Mouse (Mus musculus): ENCODE results near the gene Apob. TPM values are rescaled to one million over a fixed set of nuclear protein-coding genes. Genes with fewer than 3 reads are reported as not detected.
"Not testable (repeated sequence)": the region's sequence is repeated elsewhere in the genome, so short reads cannot be mapped to it uniquely, and the experiment has no call there.

The Apob gene
- not detected for total RNA-seq (2022)

GRCm38 (mm10) chr12:7977466-7978189 is at the start of gene Apob:
Gene Apob (plus strand): TSS chr12:7977648.
- no peak for DNase-seq (ENCODE audit: low spot score in 2 of 2)

GRCm38 (mm10) chr12:7932405-7932920 is 45.0 kb upstream of the Apob start:
- no peak for DNase-seq (ENCODE audit: low spot score in 2 of 2)

- DNase-seq (ENCODE audit: low spot score in 2 of 2) = no peak
Measured at GRCm38 (mm10) chr12:7950098-7950745, 27.2 kb upstream of the Apob start.

GRCm38 (mm10) chr12:7958851-7959250 is 18.6 kb upstream of the Apob start:
- no peak for DNase-seq (ENCODE audit: low spot score in 2 of 2)

GRCm38 (mm10) chr12:7959310-7959918 is 18.0 kb upstream of the Apob start:
- DNase-seq (ENCODE audit: low spot score in 2 of 2) = no peak

GRCm38 (mm10) chr12:7962314-7962927 is 15.0 kb upstream of the Apob start:
- DNase-seq (ENCODE audit: low spot score in 2 of 2) = no peak

- DNase-seq (ENCODE audit: low spot score in 2 of 2) = no peak
Measured at GRCm38 (mm10) chr12:7967221-7967620, 10.2 kb upstream of the Apob start.

GRCm38 (mm10) chr12:7970301-7970700 is 7.1 kb upstream of the Apob start:
- no peak for DNase-seq (ENCODE audit: low spot score in 2 of 2)

- DNase-seq (ENCODE audit: low spot score in 2 of 2) = no peak
Measured at GRCm38 (mm10) chr12:7970817-7971216, 6.6 kb upstream of the Apob start.

GRCm38 (mm10) chr12:7971736-7972135 is 5.7 kb upstream of the Apob start:
- DNase-seq (ENCODE audit: low spot score in 2 of 2) = no peak

GRCm38 (mm10) chr12:7973773-7974322 is 3.6 kb upstream of the Apob start:
- no peak for DNase-seq (ENCODE audit: low spot score in 2 of 2)

GRCm38 (mm10) chr12:7978190-7978884 is 889 bp downstream of the Apob start:
- DNase-seq (ENCODE audit: low spot score in 2 of 2) = peak; percentile 39 to 74

GRCm38 (mm10) chr12:7984411-7984810 is 7.0 kb downstream of the Apob start:
- DNase-seq (ENCODE audit: low spot score in 2 of 2) = no peak

GRCm38 (mm10) chr12:7990804-7991203 is 13.4 kb downstream of the Apob start:
- peak in 1 of 2 experiments; percentile 24 for DNase-seq (ENCODE audit: low spot score in 2 of 2)

GRCm38 (mm10) chr12:7991570-7991969 is 14.1 kb downstream of the Apob start:
- no peak for DNase-seq (ENCODE audit: low spot score in 2 of 2)

GRCm38 (mm10) chr12:8020931-8021330 is 43.5 kb downstream of the Apob start:
- DNase-seq (ENCODE audit: low spot score in 2 of 2) = no peak

- DNase-seq (ENCODE audit: low spot score in 2 of 2) = no peak
Measured at GRCm38 (mm10) chr12:8029520-8029919, 52.1 kb downstream of the Apob start.

- DNase-seq (ENCODE audit: low spot score in 2 of 2) = no peak
Measured at GRCm38 (mm10) chr12:8030057-8030456, 52.6 kb downstream of the Apob start.

- not testable (repeated sequence) for DNase-seq (ENCODE audit: low spot score in 2 of 2)
Measured at GRCm38 (mm10) chr12:8031169-8031568, 53.7 kb downstream of the Apob start.

GRCm38 (mm10) chr12:8031595-8032358 is 54.3 kb downstream of the Apob start:
- DNase-seq (ENCODE audit: low spot score in 2 of 2) = no peak

Measured in layer of hippocampus, adult 8-10 months (tissue).